Mouse (Mus musculus): ENCODE data around the gene Cyp4f17.
"Not testable (repeated sequence)": the region's sequence is repeated elsewhere in the genome, so short reads cannot be mapped to it uniquely, and the experiment has no call there.

GRCm38 (mm10) chr17:32532356-32532755 lies 26.5 kb downstream of the Cyp4f17 start:
- TF ChIP-seq CTCF (conservative IDR thresholded peaks at IDR 0.05; ENCODE audit: low read length); NANOG (IDR thresholded peaks at IDR 0.05; ENCODE audit: borderline replicate concordance, low read length); POU5F1 (IDR thresholded peaks at IDR 0.05; ENCODE audit: borderline replicate concordance, low read length): not testable (repeated sequence)

Measured in E14TG2a.4 (cell line).